Mouse (Mus musculus): ENCODE data around the gene Ccdc180. TPM values are rescaled to one million over a fixed set of nuclear protein-coding genes. Genes with fewer than 3 reads are reported as not detected.
A peak's percentile ranks its signal among the peaks of the same experiment; 100 is the strongest.

The Ccdc180 gene
- polyA plus RNA-seq, 1 experiment = 15.9 TPM

DNA sequence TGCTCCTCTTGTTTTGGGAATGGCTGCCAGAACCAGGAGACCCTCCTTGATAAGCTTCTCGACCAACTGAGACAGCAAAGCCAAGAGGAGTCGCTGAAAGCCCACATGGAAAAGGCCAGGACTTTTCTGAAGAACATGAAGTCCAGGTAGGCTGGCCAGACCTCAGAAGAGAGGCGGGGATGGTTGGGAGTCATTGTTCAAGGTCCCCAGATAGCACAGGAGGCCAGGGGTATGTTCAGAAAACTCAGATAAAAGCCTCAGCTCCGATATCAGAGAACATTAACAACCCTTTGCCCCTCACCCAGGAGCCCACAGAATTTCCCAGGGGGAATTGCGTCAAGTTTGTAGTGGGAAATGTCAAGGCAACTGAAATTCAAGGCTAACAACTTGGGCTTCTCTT lies 21.2 kb downstream of the Ccdc180 start:
- no peak for TF ChIP-seq CTCF (IDR thresholded peaks at IDR 0.05; ENCODE audit: control insufficient read depth, insufficient read depth, insufficient replicate concordance, low read depth, low read length)
- no peak for TF ChIP-seq POLR2A (IDR thresholded peaks at IDR 0.05; ENCODE audit: control insufficient read depth, low read depth, low read length)
- H3K27ac ChIP-seq (ENCODE audit: control insufficient read depth, insufficient read depth, low read depth, low read length) = no peak overlapping the region
- H3K4me3 ChIP-seq (ENCODE audit: control insufficient read depth, low read depth, low read length) = no peak overlapping the region
- no peaks in the 10 kb centered on the region for H3K27me3 ChIP-seq (ENCODE audit: control insufficient read depth, insufficient read depth, low read length)
- no peaks in the 10 kb centered on the region; the same call in 1 of the 2 replicates for H3K4me1 ChIP-seq (ENCODE audit: control insufficient read depth, insufficient read depth, low read length)
- H3K36me3 ChIP-seq (ENCODE audit: control insufficient read depth, insufficient read depth, low read length) = peaks cover 1% of the 10 kb centered on the region

DNA sequence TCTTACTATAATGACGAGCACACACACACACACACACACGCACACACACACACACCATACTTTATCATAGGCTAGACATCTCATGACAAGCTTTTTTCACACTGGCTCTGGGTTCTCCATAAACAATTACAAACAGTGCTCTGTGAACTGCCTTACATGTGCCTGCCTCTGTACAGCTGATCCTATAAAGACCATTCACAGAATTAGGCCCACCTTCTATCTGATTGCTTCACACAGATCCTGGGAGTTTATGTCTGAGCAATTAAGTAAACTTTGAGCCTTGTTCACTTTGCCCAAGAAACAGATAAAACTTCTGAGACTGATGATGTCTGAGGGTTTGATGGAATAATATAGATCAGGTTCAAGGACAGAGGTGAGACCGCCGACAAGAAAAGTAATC lies 21.8 kb downstream of the Ccdc180 start:
- TF ChIP-seq CTCF (IDR thresholded peaks at IDR 0.05; ENCODE audit: control insufficient read depth, insufficient read depth, insufficient replicate concordance, low read depth, low read length) = no peak
- no peak for TF ChIP-seq POLR2A (IDR thresholded peaks at IDR 0.05; ENCODE audit: control insufficient read depth, low read depth, low read length)
- Histone ChIP-seq H3K27ac (ENCODE audit: control insufficient read depth, insufficient read depth, low read depth, low read length) (no peak overlapping the region), H3K36me3 (ENCODE audit: control insufficient read depth, insufficient read depth, low read length) (peaks cover 1% of the 10 kb centered on the region), H3K4me3 (ENCODE audit: control insufficient read depth, low read depth, low read length) (no peak overlapping the region), H3K4me1 (ENCODE audit: control insufficient read depth, insufficient read depth, low read length) (no peaks in the 10 kb centered on the region; the same call in 1 of the 2 replicates), H3K27me3 (ENCODE audit: control insufficient read depth, insufficient read depth, low read length) (no peaks in the 10 kb centered on the region)

DNA sequence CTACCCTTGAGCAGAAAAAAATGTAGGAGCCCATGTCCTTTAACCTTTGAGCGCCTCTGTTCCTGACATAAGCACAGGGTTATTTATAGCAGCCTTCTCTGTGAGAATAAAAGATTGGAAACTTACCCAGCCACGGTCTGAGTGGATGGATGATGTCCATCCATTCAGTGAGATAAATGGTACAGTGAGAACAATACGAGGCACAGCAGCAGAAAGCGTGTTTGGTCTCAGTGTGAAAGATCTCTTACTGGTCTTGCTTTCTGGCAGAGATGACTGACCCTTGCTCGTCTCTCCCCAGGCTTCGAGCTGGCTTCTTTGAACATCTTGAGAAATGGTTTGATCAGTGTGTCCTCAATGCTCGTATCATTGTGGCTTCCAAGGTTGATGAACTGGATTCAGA lies 27.0 kb downstream of the Ccdc180 start:
- Histone ChIP-seq H3K27me3 (ENCODE audit: control insufficient read depth, insufficient read depth, low read length) (no peaks in the 10 kb centered on the region), H3K4me3 (ENCODE audit: control insufficient read depth, low read depth, low read length) (peak overlapping the region; percentile 26), H3K4me1 (ENCODE audit: control insufficient read depth, insufficient read depth, low read length) (no peaks in the 10 kb centered on the region), H3K27ac (ENCODE audit: control insufficient read depth, insufficient read depth, low read depth, low read length) (peak overlapping the region; percentile 39; the same call in 1 of the 2 replicates), H3K36me3 (ENCODE audit: control insufficient read depth, insufficient read depth, low read length) (no peaks in the 10 kb centered on the region)
- TF ChIP-seq CTCF (IDR thresholded peaks at IDR 0.05; ENCODE audit: control insufficient read depth, insufficient read depth, insufficient replicate concordance, low read depth, low read length) = no peak
- TF ChIP-seq POLR2A (IDR thresholded peaks at IDR 0.05; ENCODE audit: control insufficient read depth, low read depth, low read length) = no peak

DNA sequence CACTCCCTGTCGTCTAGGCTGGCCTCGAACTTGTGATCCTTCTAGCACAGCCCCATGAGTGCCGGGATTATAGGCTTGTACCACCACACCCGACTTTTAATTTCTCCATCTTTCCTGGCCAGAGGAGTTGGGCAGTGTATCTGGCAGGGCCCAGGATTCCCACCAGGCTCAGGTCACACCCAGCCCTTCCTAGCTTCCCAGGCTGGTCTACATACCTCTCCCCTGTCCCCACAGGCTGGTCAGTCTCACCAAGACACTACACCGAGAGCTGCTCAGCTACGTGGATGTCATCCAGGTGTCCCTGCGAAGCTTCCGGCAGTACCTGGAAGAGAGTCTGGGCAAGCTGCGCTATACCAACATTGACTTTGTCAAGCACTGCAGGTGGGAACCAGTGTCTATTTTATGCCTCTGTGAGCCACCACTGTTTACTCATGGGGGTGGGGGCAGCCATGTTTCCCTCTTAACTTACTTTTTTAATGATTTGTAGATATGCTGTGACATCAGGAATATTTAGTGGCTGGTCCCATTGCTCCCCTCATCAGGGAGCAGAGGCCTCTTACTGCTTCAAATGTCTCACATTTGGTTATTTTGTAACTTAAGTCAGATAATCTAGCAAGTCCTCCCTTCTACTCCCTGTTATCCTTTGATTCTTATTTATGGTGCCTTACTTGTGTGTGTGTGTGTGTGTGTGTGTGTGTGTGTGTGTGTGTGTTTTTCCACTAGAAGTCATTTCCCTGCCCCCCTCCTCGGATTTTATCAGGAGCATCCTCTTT lies 31.7 kb downstream of the Ccdc180 start:
- H3K36me3 ChIP-seq (ENCODE audit: control insufficient read depth, insufficient read depth, low read length) = no peaks in the 10 kb centered on the region
- no peaks in the 10 kb centered on the region for H3K27me3 ChIP-seq (ENCODE audit: control insufficient read depth, insufficient read depth, low read length)
- H3K27ac ChIP-seq (ENCODE audit: control insufficient read depth, insufficient read depth, low read depth, low read length) = no peak overlapping the region
- H3K4me3 ChIP-seq (ENCODE audit: control insufficient read depth, low read depth, low read length) = no peak overlapping the region
- no peaks in the 10 kb centered on the region for H3K4me1 ChIP-seq (ENCODE audit: control insufficient read depth, insufficient read depth, low read length)
- TF ChIP-seq CTCF (IDR thresholded peaks at IDR 0.05; ENCODE audit: control insufficient read depth, insufficient read depth, insufficient replicate concordance, low read depth, low read length) (no peak), POLR2A (IDR thresholded peaks at IDR 0.05; ENCODE audit: control insufficient read depth, low read depth, low read length) (no peak)

DNA sequence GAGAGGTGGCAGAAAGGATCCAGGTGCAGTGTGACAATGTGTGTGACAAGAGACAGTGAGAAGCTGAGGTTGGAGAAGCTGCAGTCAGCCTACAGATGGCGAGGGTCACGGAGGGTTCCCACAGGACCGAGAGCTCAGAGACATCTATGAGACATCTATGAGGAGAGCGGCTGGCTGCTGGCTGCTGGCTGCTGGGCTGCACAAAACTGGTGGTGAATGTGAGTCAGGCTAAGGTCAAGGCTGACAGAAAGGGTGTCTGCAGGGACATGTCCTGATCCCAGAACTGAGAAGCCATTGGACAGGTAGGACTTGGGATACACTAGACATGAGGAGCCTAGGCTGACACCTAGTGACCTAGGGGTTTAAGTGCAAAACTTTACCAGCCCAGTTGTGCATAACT lies 33.9 kb downstream of the Ccdc180 start:
- no peaks in the 10 kb centered on the region for H3K36me3 ChIP-seq (ENCODE audit: control insufficient read depth, insufficient read depth, low read length)
- TF ChIP-seq CTCF (IDR thresholded peaks at IDR 0.05; ENCODE audit: control insufficient read depth, insufficient read depth, insufficient replicate concordance, low read depth, low read length) = no peak
- no peak for TF ChIP-seq POLR2A (IDR thresholded peaks at IDR 0.05; ENCODE audit: control insufficient read depth, low read depth, low read length)
- no peak overlapping the region for H3K27ac ChIP-seq (ENCODE audit: control insufficient read depth, insufficient read depth, low read depth, low read length)
- H3K4me3 ChIP-seq (ENCODE audit: control insufficient read depth, low read depth, low read length) = no peak overlapping the region
- no peaks in the 10 kb centered on the region for H3K4me1 ChIP-seq (ENCODE audit: control insufficient read depth, insufficient read depth, low read length)
- no peaks in the 10 kb centered on the region for H3K27me3 ChIP-seq (ENCODE audit: control insufficient read depth, insufficient read depth, low read length)

DNA sequence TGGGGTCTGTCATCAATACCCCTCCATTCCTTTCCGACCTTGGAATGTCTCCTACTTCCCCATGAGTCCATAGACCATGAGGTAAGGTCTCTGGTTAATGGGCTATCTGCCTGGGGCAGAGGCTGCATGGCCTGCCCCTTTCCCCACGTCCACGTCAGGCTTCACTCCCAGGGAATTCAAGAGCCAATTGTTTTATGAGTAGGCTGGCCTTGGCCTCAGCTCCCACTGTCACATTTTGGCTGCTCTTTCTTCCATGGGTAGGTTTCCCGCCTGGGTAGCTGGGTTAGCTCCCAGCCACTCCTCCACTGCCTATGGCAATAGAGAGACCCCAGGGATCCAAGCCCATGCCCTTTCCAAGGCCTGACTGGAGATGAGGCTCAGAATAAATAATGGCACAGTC lies 38.5 kb downstream of the Ccdc180 start:
- Histone ChIP-seq H3K36me3 (ENCODE audit: control insufficient read depth, insufficient read depth, low read length) (no peaks in the 10 kb centered on the region), H3K4me3 (ENCODE audit: control insufficient read depth, low read depth, low read length) (no peak overlapping the region), H3K27me3 (ENCODE audit: control insufficient read depth, insufficient read depth, low read length) (no peaks in the 10 kb centered on the region), H3K27ac (ENCODE audit: control insufficient read depth, insufficient read depth, low read depth, low read length) (no peak overlapping the region), H3K4me1 (ENCODE audit: control insufficient read depth, insufficient read depth, low read length) (peaks cover 3% of the 10 kb centered on the region)
- TF ChIP-seq POLR2A (IDR thresholded peaks at IDR 0.05; ENCODE audit: control insufficient read depth, low read depth, low read length) = no peak
- no peak for TF ChIP-seq CTCF (IDR thresholded peaks at IDR 0.05; ENCODE audit: control insufficient read depth, insufficient read depth, insufficient replicate concordance, low read depth, low read length)

DNA sequence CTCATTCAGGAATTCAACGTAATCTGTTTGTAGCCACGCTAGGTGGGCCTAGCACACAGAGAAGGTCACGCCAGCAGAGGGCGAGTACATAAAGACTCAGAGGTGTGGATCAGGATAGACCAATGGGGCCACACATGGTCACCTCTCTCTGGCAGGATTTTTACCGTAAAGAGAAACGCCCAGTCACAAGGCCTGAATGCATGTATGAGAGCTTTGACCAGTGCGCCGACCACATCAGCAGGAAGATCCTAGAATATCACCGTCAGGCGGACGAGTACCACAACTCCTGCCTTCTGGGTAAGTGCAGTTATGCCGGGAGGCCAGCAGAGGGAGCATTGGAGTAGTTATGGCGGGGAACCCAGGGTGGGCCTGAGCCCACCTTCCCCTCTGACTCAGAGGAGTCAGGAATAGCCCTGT lies 51.5 kb downstream of the Ccdc180 start:
- TF ChIP-seq POLR2A (IDR thresholded peaks at IDR 0.05; ENCODE audit: control insufficient read depth, low read depth, low read length) (no peak), CTCF (IDR thresholded peaks at IDR 0.05; ENCODE audit: control insufficient read depth, insufficient read depth, insufficient replicate concordance, low read depth, low read length) (peak; percentile 82)
- no peaks in the 10 kb centered on the region for H3K27me3 ChIP-seq (ENCODE audit: control insufficient read depth, insufficient read depth, low read length)
- no peak overlapping the region for H3K4me3 ChIP-seq (ENCODE audit: control insufficient read depth, low read depth, low read length)
- peaks cover 3% of the 10 kb centered on the region; the same call in 1 of the 2 replicates for H3K4me1 ChIP-seq (ENCODE audit: control insufficient read depth, insufficient read depth, low read length)
- no peak overlapping the region for H3K27ac ChIP-seq (ENCODE audit: control insufficient read depth, insufficient read depth, low read depth, low read length)
- H3K36me3 ChIP-seq (ENCODE audit: control insufficient read depth, insufficient read depth, low read length) = no peaks in the 10 kb centered on the region
